Mouse (Mus musculus): ENCODE results near the gene Dusp16.

The Dusp16 gene

DNA sequence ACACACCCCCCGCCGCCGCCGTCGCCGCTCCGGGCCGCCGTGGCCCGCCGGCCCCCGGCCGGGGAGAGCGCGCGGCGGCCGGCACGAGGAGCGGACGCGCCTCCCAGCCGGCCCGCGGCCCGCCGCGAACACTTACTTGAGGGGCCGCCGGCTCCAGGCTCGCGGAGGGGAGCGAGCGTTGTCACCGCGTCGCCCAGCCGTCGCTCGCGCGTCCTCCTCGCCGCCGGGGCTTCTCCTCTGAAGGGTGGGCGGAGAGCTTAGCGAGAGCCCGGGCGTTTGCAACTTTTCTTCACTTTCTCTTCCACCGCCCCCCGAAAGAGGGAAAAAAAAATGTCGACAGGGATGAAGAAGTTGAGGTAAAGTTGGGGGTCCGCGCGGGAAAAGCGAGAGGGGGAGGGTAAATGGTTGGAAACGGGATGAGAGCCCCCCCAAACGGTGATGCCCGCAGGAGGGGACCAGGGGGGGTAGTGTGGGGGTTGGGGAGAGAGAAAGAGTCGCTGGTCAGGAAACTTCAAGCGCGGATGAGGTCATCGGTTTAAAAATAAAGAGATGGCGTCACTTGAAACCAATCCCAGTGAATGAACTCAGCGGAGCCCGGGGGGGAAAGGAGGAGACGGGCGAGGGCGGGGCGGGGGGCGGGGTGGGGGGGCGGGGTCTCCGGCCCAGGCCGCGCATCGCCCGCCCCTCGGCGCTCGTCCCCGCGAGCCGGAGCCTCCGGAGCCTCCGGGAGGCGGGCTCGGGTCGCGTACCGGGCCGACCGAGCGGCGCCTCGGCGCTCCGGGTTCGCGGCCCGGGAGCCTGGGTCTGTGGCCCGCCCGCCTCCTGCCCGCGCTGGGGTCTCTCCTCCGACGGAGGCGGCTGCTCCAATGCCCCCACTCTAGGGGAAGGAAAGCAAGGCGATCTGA lies at the start of gene Dusp16:
Dusp16 (minus strand) TSS at position 485 of the 905 bp plus-strand sequence.
- peak; percentile 68 for DNase-seq

DNA sequence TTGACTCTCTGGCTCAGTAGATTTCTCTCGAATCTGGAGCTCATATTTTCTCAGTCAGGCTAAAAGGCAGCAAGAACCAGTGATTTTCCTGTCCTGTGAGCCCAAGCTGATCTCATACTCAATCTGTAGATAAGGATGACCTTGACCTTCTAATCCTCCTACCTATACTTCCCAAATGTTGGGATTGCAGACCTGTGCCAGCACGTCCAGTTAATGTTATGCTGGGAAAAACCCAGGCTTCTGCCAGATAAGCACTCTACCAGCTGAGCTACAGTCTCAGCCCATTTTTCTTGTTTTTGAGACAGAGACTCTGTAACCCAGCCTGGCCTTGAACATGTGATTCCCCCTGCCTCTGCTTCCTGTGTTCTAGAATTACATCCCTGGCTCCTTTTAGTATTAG lies 47.9 kb upstream of the Dusp16 start:
- no peak for DNase-seq

DNA sequence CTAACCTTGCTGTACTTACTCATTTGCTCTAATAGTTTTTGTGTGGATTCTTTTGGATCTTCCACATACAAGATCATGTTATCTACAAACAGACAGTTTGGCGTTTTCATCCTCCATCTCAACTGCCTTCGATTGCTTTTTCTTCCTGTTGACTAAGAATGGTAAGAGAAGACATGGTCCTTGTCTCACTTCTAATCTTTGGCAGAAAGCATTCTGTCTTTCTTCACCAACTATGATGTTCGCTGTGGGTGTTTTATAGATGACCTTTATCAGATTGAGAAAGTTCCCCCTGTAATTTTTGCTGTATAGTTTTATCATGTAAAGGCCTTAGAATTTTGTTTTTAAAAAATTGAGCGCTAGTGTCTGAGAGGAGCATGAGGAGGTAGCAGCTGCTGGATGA lies 45.7 kb upstream of the Dusp16 start:
- no peak for DNase-seq

DNA sequence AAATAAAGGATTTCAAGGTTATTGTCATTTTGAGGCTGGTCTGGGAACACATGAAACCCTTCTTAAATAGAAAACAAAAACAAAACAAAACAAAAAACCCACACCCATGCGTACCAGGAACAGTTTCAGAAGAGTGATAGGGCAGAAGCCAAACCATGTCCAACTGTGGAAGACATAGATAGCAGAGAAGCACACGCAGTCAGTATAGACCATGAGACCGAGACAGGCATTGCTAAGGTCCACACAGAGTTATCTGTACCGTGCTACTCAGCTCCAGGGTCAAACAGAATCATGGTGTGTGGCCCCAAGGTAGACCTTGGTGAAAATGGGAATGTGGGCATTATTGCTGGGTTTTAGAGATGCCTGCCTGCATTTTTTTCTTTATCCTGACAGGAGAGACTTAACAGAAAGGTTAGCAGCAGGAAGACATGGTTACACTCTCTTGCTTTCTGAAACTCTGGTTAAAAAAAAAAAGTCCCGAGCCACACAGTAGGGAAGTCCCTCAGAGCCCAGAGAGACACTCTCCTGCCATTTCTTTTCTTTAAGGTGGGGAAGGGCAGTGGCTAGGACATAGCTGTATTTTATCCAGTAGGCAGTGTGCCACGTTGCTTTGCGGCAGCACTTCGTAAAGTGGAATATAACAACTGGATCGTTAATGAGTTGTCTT lies 42.3 kb upstream of the Dusp16 start:
- no peak for DNase-seq

DNA sequence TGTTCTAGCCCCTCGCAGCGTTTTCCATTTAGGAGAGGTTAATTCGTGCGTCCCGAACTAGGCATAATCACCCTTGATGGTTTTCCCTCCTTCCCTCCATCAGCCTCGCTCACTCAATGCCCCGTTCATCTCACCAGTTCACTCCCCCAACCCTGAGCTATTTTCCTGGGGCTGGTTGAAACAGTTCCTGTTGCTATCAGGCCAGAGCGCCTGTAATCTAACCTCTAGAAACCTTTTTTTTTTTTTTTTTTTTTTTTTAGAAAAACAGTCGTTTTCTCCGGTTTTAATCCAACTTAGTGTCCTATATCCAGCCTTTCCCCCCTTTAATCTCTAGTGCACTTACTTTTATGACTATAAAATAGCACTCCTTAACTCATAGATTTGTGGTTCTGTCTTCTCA lies 38.4 kb upstream of the Dusp16 start:
- no peak for DNase-seq

- DNase-seq, result peak; percentile 100
Observed at GRCm38 (mm10) chr6:134829786-134830700, 37.6 kb upstream of the Dusp16 start, which contains the start of gene Crebl2. Crebl2 (plus strand) TSS chr6:134830154.

DNA sequence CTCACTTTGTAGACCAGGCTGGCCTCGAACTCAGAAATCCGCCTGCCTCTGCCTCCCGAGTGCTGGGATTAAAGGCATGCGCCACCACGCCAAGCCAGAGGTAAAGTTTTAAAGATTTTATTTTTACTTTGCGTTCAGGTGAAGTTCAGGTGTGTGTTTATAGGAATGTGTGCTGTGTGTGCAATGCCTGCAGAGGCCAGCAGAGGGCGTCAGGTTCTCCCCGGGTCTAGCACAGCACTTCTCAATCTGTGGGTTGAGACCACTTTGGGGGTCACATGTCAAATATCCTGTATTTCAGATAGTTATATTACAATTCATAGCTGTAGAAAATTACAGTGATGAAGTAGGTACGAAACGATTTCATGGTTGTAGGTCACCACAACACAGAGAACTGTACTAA lies 30.4 kb upstream of the Dusp16 start:
- no peak for DNase-seq

GRCm38 (mm10) chr6:134820411-134820810 lies 28.0 kb upstream of the Dusp16 start:
- DNase-seq, result no peak

- no peak for DNase-seq
Observed at GRCm38 (mm10) chr6:134819741-134820140, 27.3 kb upstream of the Dusp16 start.

GRCm38 (mm10) chr6:134817051-134817928 lies 24.9 kb upstream of the Dusp16 start:
- DNase-seq, result no peak

DNA sequence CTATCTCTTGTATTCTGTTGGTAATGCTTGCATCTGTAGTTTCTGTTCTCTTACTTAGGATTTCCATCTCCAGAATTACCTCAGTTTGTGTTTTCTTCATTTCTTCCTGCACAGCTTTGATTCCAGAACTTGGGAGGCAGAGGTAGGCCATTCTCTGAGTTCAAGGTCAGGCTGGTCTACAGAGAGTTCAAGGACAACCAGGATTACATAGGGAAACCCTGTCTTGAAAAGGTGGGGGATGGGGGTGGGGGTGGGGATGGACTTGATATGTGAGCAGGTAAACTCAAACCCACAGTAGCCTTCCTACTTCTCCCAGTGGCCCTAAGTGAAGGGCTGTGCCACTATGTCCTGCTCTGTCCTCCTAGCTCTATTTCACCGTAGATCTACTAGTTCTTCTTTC lies 20.6 kb upstream of the Dusp16 start:
- no peak for DNase-seq

GRCm38 (mm10) chr6:134807794-134808193 lies 15.4 kb upstream of the Dusp16 start:
- no peak for DNase-seq

DNA sequence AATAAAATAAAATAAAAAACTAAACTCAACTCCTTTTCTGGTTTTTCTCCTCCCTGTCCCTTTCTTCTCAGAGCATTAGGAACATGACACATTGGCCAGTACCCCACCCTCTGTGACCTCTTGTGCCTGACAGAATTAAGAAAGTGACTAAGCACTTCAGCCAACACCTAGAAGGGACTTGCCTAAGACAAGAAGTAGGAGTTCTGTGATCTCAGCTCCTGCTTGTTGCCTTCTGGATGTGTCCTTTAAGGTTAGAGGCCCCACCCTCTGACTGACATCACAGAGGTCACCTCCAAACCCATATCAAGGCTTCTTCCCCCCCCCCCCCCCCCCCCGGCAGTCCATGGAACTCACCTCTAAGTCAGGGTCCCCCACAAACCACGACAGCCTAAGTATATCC lies 14.7 kb upstream of the Dusp16 start:
- DNase-seq, result no peak

- no peak for DNase-seq
Observed at GRCm38 (mm10) chr6:134806130-134806529, 13.7 kb upstream of the Dusp16 start.

- DNase-seq, result no peak
Observed at GRCm38 (mm10) chr6:134804736-134805277, 12.4 kb upstream of the Dusp16 start.

DNA sequence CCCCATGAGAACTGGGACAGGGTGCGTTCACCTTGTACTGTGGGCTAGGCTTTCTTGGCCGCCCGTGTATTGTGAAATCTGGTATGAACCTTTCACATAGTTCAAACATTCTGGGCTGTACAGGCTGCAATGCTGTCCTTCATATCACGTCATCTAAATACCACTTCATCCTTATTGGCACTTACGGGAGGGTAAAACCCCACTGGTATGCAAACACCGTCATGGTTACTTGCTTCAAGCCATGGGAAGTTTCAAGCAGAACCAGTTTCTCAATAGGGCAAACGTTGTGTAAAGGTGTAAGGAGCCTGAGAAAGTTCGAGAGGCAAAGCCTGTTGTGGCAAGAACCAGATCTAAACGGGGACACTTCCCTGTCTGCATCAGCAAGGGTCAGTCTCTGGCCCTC lies 10.2 kb upstream of the Dusp16 start:
- DNase-seq, result no peak

GRCm38 (mm10) chr6:134801483-134801882 lies 9.1 kb upstream of the Dusp16 start:
- DNase-seq, result no peak

GRCm38 (mm10) chr6:134796297-134796696 lies 3.9 kb upstream of the Dusp16 start:
- no peak for DNase-seq

GRCm38 (mm10) chr6:134793911-134794520 lies 1.6 kb upstream of the Dusp16 start:
- peak; percentile 77 for DNase-seq

DNA sequence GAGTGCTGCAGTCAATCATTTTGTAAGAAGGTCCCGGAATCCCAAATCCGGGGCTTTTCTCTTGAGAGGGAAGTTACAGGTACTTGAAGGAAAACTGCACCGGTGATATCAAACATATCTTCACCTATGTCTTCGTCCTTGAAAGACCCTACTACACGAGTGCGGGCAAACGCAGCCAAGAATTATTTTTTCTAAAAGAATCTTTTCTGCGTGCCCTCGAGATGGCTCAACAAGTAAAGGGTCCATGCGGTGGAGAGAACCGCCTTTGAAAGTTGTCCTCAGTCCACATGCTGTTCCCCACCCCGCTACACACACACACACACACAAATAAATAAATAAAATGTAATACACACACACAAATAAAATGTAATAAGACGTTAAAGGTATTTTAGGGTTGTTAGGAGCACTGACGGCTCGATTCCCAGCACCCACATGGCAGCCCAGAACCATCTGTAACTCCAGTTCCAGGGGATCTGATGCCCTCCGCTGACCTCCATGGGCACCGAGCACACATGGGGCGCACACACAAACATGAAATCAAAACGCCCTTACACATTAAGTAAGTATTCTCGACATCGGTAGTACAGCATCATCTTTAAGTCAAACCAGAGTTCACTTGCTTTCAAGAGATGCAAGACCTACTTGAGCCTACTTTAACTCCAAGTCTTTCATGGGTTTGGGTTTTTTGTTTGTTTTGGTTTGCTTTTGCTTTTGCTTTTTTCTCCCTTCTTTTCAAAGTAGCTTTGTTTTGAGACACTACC lies 801 bp upstream of the Dusp16 start:
- DNase-seq, result no peak
